Mouse (Mus musculus) heart, embryonic 16.5 days (tissue): ENCODE results near the gene Slc22a18. TPM values are rescaled to one million over a fixed set of nuclear protein-coding genes. Genes with fewer than 3 reads are reported as not detected.

Experiments used
- ATAC-seq: fragments of 200-750 bp; cut with Nextera tagmentation; replicated peaks from 2 replicates; pipeline ENCODE4 v1.8.0; 2017; ENCODE audit warnings: moderate number of reproducible peaks; ENCODE audit not compliant: insufficient read depth, low FRiP score; ENCODE audit errors: extremely low read depth
- H3K27ac ChIP-seq: fragments of 300-500 bp; sonication (generic); 2 replicates; pipeline ENCODE4 v1.5.1; 2014; ENCODE audit warnings: mild to moderate bottlenecking, low read length, control low read depth, moderate library complexity
- H3K27me3 ChIP-seq: fragments of 300-500 bp; sonication (generic); 2 replicates; pipeline ENCODE4 v1.6.1; 2014; ENCODE audit warnings: low read length, mixed read lengths; ENCODE audit not compliant: control insufficient read depth, insufficient read depth
- H3K36me3 ChIP-seq: fragments of 300-500 bp; sonication (generic); 2 replicates; pipeline ENCODE4 v1.6.1; 2014; ENCODE audit not compliant: control insufficient read depth, insufficient read depth
- H3K4me1 ChIP-seq: fragments of 300-500 bp; sonication (generic); 2 replicates; pipeline ENCODE4 v1.6.1; 2014; ENCODE audit warnings: low read length, mixed read lengths; ENCODE audit not compliant: control insufficient read depth, insufficient read depth
- H3K4me2 ChIP-seq: fragments of 300-500 bp; sonication (generic); 2 replicates; pipeline ENCODE4 v1.6.1; 2014; ENCODE audit warnings: low read depth, mild to moderate bottlenecking, control low read depth, low read length
- H3K4me3 ChIP-seq: fragments of 300-500 bp; sonication (generic); 2 replicates; pipeline ENCODE4 v1.5.1; 2014; ENCODE audit warnings: mild to moderate bottlenecking, control low read depth, low read length
- H3K9ac ChIP-seq: fragments of 300-500 bp; sonication (generic); 2 replicates; pipeline ENCODE4 v1.6.1; 2014; ENCODE audit warnings: low read length, control low read depth
- H3K9me3 ChIP-seq: fragments of 300-500 bp; sonication (generic); replicated peaks from 2 replicates; pipeline ENCODE4 v1.6.1; 2016; ENCODE audit warnings: low read length; ENCODE audit not compliant: control insufficient read depth
- WGBS: fragments of 180-500 bp; shearing (Covaris S2); extraction: QIAGEN DNeasy Blood & Tissue Kit; methylation state at CpG from one replicate; pipeline ENCODE4 v1.1.7; 2014; 5-methylcytosine and 5-hydroxymethylcytosine counted together
- polyA plus RNA-seq: library from polyadenylated mRNA; unstranded; fragments of >200 nt; fragmentation: Nextera tagmentation; extraction: Ambion mirVana; gene quantifications from 2 replicates; pipeline ENCODE4 v1.2.1, GENCODE M21; 2015

Slc22a18 gene
- polyA plus RNA-seq, 1 experiment from 2014 or later, result 0.66 TPM

DNA sequence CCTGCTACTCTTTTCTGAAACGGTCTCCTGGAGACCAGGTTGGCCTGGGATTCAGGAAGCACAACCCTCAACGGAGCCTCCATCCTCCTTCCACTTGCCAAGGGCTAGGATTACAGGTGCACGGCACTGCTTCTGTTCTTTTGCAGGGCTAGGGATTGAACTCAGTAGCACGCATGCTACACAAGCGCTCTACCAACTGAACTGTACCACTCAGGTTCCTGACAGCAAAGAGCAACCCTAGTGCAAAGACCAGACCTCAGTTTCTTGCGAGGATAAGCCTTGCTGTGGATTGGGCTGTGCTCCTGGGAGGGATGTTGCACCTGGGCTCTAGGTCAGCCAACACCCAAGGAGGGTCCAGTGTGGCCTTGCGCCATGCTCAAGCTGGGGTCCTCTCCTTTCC lies 32.7 kb downstream of the Slc22a18 start:
- H3K9me3 ChIP-seq, result 0 out of 2 replicates have a peak, but pooled peaks cover 3% of the 10 kb centered on the region
- H3K4me2 ChIP-seq, result no peak overlapping the region
- 66% methylated on average over 7 of the region's 7 CpGs for whole genome bisulfite sequencing
- H3K9ac ChIP-seq, result no peak overlapping the region
- no peaks in the 10 kb centered on the region for H3K36me3 ChIP-seq
- peaks cover 11% of the 10 kb centered on the region; the same call in 1 of the 2 replicates for H3K4me1 ChIP-seq
- H3K27me3 ChIP-seq, result peaks cover 19% of the 10 kb centered on the region
- H3K27ac ChIP-seq, result no peak overlapping the region
- no peak for ATAC-seq
- H3K4me3 ChIP-seq, result no peak overlapping the region

DNA sequence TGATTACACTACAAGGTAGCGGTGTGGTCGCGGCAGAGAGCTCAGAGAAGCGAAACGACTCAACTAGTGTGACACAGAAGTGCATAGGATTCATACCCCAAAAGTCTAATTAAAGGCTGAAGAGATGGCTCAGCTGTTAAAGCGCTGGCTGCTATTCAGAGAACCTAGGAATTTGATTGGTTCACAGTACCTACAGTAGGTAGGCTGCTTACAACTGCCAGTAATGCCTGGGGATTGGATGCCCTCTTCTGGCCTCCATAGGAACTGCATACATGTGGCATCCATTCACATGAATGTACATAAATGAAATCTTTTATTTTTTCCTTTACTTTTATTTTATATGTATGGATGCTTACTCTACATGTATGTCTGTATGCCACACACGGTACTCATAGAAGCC lies 33.1 kb downstream of the Slc22a18 start:
- H3K4me1 ChIP-seq, result peaks cover 9% of the 10 kb centered on the region; the same call in 1 of the 2 replicates
- H3K27me3 ChIP-seq, result peaks cover 19% of the 10 kb centered on the region
- no peak overlapping the region for H3K27ac ChIP-seq
- no peaks in the 10 kb centered on the region for H3K36me3 ChIP-seq
- WGBS, result 25% methylated on average over 7 of the region's 7 CpGs
- H3K4me2 ChIP-seq, result no peak overlapping the region
- H3K9me3 ChIP-seq, result 0 out of 2 replicates have a peak, but pooled peaks cover 3% of the 10 kb centered on the region
- no peak for ATAC-seq
- no peak overlapping the region for H3K4me3 ChIP-seq
- no peak overlapping the region for H3K9ac ChIP-seq

DNA sequence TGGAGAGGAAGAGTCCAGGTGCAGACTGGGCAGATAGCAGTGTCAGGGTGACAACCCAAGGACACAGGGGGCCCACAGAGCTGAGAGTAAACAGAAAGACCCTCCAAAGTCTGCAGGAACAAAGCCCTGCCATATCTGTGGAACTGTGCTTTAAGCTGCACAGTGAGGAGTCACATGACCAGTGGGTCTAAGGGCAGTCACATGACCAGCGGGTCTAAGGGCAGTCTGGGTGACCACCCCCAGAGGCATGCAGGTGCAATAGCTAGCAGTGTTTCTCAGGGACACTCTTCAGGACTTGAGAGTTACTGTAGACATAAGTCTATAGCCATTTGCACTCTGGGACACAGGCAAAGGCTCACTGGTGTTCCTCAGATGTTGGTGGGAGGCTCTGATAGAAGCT lies 36.0 kb downstream of the Slc22a18 start:
- no peak overlapping the region for H3K4me2 ChIP-seq
- no peaks in the 10 kb centered on the region for H3K4me1 ChIP-seq
- H3K4me3 ChIP-seq, result no peak overlapping the region
- no peak overlapping the region for H3K27ac ChIP-seq
- H3K9ac ChIP-seq, result no peak overlapping the region
- peaks cover 15% of the 10 kb centered on the region for H3K36me3 ChIP-seq
- ATAC-seq, result no peak; the same call in 1 of the 2 replicates
- WGBS, result 72% methylated on average over 1 of the region's 1 CpGs
- 0 out of 2 replicates have a peak, but pooled peaks cover 1% of the 10 kb centered on the region for H3K27me3 ChIP-seq
- 0 out of 2 replicates have a peak, but pooled peaks cover 3% of the 10 kb centered on the region for H3K9me3 ChIP-seq

DNA sequence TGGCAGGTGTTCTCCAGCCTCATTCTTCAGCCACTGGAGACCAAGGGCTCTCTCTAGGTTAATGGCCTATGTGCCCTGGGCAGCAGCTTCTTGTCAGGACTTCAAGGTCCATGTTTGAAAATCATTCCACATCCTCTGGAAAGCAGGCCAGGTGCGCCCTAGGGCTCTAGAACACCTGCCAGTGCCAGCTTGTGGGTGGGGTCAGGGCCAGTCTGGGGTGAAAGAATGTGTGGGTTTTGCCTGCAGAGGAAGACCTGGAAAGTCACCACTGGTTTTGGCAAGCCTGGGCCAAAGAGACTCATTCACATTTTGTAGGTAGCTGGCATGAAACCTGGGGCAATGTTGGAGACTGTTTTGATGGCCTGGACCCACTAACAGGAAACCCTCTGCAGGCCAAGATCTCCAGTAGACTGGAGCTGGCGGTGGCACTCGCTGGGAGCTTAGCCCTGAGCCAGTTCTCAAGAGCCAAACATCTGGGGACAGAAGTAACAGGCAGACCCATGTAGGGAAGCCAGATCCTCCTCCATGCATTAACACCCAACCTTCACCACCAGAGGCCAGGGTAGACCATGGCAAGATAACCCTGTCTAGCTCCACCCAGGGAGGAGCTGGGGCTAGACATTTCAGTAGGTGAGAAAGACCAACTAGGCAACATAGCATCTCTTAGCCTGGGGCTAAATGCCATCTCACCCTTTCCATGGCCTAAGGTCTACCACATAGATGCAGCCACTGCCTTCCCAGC lies 37.2 kb downstream of the Slc22a18 start:
- Histone ChIP-seq H3K9me3 (0 out of 2 replicates have a peak, but pooled peaks cover 3% of the 10 kb centered on the region), H3K9ac (no peak overlapping the region), H3K27ac (no peak overlapping the region), H3K36me3 (peaks cover 26% of the 10 kb centered on the region), H3K4me2 (no peak overlapping the region), H3K4me3 (no peak overlapping the region), H3K27me3 (no peaks in the 10 kb centered on the region), H3K4me1 (no peaks in the 10 kb centered on the region)
- no peak for ATAC-seq
- WGBS, result 86% methylated on average over 3 of the region's 3 CpGs

DNA sequence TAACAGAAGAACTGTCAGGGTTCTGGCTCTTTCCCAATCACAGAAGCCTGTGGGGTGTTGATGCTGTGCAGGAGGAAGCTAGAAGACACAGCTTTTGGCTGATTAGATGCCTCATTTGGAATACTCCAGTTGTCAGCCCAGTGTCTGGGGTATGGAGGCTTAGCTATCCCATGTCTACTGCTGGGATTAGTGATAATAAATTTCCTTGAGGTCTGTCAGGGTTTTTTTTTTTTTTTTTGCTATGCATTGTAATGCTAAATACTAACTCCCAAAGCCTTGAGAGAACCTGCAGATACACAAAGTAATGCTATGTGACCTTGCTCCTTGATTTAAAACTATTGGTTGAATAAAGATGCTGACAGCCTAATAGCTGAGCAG lies 37.8 kb downstream of the Slc22a18 start:
- Histone ChIP-seq H3K36me3 (peaks cover 27% of the 10 kb centered on the region), H3K4me3 (no peak overlapping the region), H3K4me1 (no peaks in the 10 kb centered on the region), H3K4me2 (no peak overlapping the region), H3K27me3 (no peaks in the 10 kb centered on the region), H3K9me3 (0 out of 2 replicates have a peak, but pooled peaks cover 3% of the 10 kb centered on the region), H3K27ac (no peak overlapping the region), H3K9ac (no peak overlapping the region)
- ATAC-seq, result no peak

DNA sequence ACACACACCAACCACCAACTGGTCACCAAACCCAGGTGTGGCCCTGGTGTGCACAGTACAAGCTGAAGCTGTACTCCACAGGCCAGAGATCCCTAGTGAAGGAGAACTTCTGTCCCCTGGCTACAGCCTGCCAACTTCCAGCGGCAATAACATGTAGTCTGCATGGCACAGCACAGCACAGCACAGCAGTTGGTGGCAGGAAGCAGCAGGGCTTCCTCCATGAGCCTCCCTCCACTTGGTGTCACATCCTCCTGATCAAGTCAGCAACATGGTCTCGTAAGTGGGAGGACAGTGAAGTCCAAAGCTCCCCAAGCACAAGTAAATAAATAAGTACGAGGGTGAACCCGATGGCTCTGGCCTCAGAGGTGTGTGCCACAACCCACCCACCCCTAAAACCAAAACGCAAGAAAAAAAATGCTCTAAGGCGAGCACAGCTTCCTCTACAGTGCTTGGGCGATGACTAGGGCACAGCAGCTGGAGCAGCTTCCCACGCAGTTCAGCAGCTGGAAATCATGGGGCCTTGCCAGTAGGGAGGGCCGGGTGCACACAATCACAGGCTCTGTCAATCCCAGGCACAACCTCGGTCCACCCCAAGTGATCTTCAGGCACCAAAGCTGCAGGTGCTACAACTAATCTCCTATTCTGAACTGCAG lies 40.4 kb downstream of the Slc22a18 start:
- Histone ChIP-seq H3K9ac (no peak overlapping the region), H3K36me3 (peaks cover 49% of the 10 kb centered on the region)

DNA sequence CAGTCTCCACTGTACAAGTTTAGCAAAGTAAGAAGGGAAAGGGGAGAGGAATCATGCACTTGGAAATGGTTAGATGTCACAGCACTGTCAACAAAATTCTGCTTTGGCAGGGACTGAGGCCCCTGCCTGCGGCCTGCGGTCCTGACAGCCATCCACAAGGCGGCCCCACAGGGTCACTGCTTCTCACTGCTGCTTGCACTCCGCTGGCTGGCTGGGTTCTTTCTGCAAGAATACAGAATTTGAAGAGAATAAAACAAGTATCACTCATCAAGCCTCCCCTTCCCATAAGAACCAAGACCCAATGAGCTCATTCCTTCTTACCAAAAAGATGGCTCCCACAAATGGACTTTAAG lies 40.9 kb downstream of the Slc22a18 start:
- Histone ChIP-seq H3K4me1 (no peaks in the 10 kb centered on the region), H3K27me3 (no peaks in the 10 kb centered on the region), H3K4me3 (no peak overlapping the region), H3K9me3 (no peaks in the 10 kb centered on the region), H3K27ac (no peak overlapping the region), H3K4me2 (no peak overlapping the region), H3K9ac (no peak overlapping the region), H3K36me3 (peaks cover 54% of the 10 kb centered on the region)
- ATAC-seq, result no peak
- 91% methylated on average over 4 of the region's 4 CpGs for WGBS

More for the DNA sequence above, 40.4 kb downstream of the Slc22a18 start:
- Histone ChIP-seq H3K27ac (no peak overlapping the region), H3K27me3 (no peaks in the 10 kb centered on the region), H3K9me3 (no peaks in the 10 kb centered on the region), H3K4me2 (no peak overlapping the region), H3K4me1 (no peaks in the 10 kb centered on the region), H3K4me3 (no peak overlapping the region)
- 84% methylated on average over 10 of the region's 10 CpGs for WGBS
- no peak for ATAC-seq

DNA sequence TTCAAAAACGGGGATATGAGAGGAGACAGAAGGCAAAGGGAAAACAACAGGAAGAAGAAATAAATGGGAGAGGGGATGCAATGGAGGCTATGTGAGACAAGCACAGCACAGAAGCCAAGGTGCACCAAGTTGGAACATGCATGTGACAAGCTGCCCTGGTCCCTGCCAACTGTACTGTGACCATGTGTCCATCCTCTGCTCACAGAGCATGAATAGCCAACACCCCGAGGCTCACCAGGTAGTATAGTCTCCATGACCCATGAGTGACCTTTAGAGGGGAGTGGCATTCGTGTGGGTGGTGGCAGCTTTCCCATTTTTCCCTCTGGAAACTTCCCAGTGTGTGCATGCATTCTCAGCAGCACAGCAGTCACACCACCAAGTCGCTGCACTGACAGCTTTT lies 45.8 kb downstream of the Slc22a18 start:
- Histone ChIP-seq H3K4me3 (no peak overlapping the region), H3K36me3 (peaks cover 77% of the 10 kb centered on the region), H3K27ac (no peak overlapping the region), H3K27me3 (no peaks in the 10 kb centered on the region), H3K4me2 (no peak overlapping the region), H3K9me3 (no peaks in the 10 kb centered on the region), H3K4me1 (no peaks in the 10 kb centered on the region), H3K9ac (no peak overlapping the region)
- ATAC-seq, result no peak
- 52% methylated on average over 4 of the region's 4 CpGs for WGBS

DNA sequence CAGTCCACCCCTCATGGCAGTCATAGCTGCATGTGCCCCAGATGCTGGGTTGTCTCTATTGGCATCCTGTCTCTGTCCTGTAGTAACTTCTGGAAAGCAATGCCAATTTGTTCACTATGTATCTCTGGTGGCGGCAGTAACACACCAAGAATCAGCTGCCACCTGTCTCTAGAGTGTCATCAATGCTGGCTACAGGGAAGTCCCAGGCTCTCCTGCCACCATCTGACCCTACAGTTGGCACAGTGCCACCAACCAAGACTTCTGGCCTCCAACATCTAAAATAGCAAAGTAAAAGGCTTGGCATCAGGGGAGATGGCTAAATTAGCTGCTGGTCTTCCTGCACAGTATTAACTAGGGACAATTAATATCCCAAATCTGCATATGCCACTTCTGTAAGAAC lies 58.9 kb downstream of the Slc22a18 start:
- peaks cover 56% of the 10 kb centered on the region for H3K36me3 ChIP-seq
- H3K9ac ChIP-seq, result no peak overlapping the region
- H3K27me3 ChIP-seq, result no peaks in the 10 kb centered on the region
- no peaks in the 10 kb centered on the region for H3K9me3 ChIP-seq
- H3K4me1 ChIP-seq, result no peaks in the 10 kb centered on the region
- H3K4me2 ChIP-seq, result no peak overlapping the region
- ATAC-seq, result no peak
- H3K4me3 ChIP-seq, result no peak overlapping the region
- 61% methylated on average over 1 of the region's 1 CpGs for WGBS
- H3K27ac ChIP-seq, result no peak overlapping the region
